Mouse (Mus musculus) forebrain, embryonic 11.5 days (tissue): Measurements from ENCODE around the gene Atxn1. TPM values are rescaled to one million over a fixed set of nuclear protein-coding genes. Genes with fewer than 3 reads are reported as not detected.

Experiments
- ATAC-seq: fragments of 200-750 bp; cut with Nextera tagmentation; replicated peaks from 2 replicates; pipeline ENCODE4 v1.8.0; 2017; ENCODE audit warnings: moderate TSS enrichment; ENCODE audit not compliant: low FRiP score
- DNase-seq: peaks from one replicate; pipeline ENCODE4 v3.0.0-alpha.2; 2017; ENCODE audit warnings: low spot score
- H3K27ac ChIP-seq: fragments of 300-500 bp; sonication (generic); 2 replicates; pipeline ENCODE4 v1.5.1; 2014; ENCODE audit warnings: low read depth, low read length
- H3K27me3 ChIP-seq: fragments of 300-500 bp; sonication (generic); 2 replicates; pipeline ENCODE4 v1.6.1; 2014; ENCODE audit warnings: mild to moderate bottlenecking, low read length, mixed read lengths; ENCODE audit not compliant: control insufficient read depth, insufficient read depth
- H3K36me3 ChIP-seq: fragments of 300-500 bp; sonication (generic); 2 replicates; pipeline ENCODE4 v1.6.1; 2014; ENCODE audit warnings: mild to moderate bottlenecking, low read length, moderate library complexity, mixed read lengths; ENCODE audit not compliant: control insufficient read depth, insufficient read depth
- H3K4me1 ChIP-seq: fragments of 300-500 bp; sonication (generic); replicated peaks from 2 replicates; pipeline ENCODE4 v1.6.1; 2014; ENCODE audit warnings: low read length, mixed read lengths; ENCODE audit not compliant: control insufficient read depth, insufficient read depth
- H3K4me2 ChIP-seq: fragments of 300-500 bp; sonication (generic); 2 replicates; pipeline ENCODE4 v1.6.1; 2014; ENCODE audit warnings: low read depth, mild to moderate bottlenecking, low read length, moderate library complexity, mixed read lengths; ENCODE audit not compliant: severe bottlenecking
- H3K4me3 ChIP-seq: fragments of 300-500 bp; sonication (generic); 2 replicates; pipeline ENCODE4 v1.5.1; 2014; ENCODE audit warnings: low read depth, low read length
- H3K9ac ChIP-seq: fragments of 300-500 bp; sonication (generic); 2 replicates; pipeline ENCODE4 v1.6.1; 2014; ENCODE audit warnings: low read length
- H3K9me3 ChIP-seq: fragments of 300-500 bp; sonication (generic); 2 replicates; pipeline ENCODE4 v1.6.1; 2016; ENCODE audit warnings: low read length, mixed read lengths; ENCODE audit not compliant: control insufficient read depth
- WGBS: fragments of 180-500 bp; shearing (Covaris S2); extraction: QIAGEN DNeasy Blood & Tissue Kit; methylation state at CpG from one replicate; pipeline ENCODE4 v1.1.7; 2014; 5-methylcytosine and 5-hydroxymethylcytosine counted together
- polyA plus RNA-seq: library from polyadenylated mRNA; unstranded; fragments of >200 nt; fragmentation: Nextera tagmentation; extraction: Ambion mirVana; gene quantifications from 2 replicates; pipeline ENCODE4 v1.2.1, GENCODE M21; 2014

The Atxn1 gene
- polyA plus RNA-seq, 1 experiment from 2014 or later, result 3.3 TPM

DNA sequence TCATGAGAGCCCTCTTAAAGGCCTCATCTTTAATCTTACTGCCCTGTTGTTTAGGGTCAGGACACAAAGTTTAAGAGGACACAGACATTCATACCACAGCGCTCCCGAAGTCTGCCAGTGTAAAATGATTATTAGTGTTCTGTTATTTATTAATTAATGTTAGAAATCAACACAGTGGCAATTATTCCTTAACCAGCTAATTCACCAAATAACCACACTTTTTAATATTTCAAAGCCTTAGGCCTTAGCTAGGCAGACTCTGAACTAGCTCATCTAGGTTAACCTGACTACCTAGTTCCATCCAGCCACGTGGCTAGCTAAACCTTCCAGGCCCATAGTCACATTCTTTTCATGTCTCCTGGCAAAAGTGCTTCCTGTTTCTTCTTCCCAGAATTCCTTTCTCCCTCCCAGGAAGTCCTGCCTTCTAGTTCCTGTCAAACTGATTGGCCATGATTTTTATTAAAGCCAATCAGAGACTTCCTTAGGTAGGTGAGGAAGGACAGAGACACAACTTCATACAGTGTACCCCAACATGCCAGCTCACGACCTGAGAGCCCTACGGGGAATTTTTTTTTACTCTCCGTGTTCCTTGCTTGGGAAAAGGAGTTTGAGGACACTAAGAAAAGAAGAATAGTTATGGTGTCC, 439.9 kb downstream of the Atxn1 start:
- Histone ChIP-seq H3K36me3 (no peaks in the 10 kb centered on the region), H3K4me1 (peaks cover 4% of the 10 kb centered on the region; the same call in 1 of the 2 replicates), H3K27me3 (no peaks in the 10 kb centered on the region), H3K4me2 (no peak overlapping the region), H3K4me3 (no peak overlapping the region), H3K27ac (no peak overlapping the region), H3K9me3 (no peaks in the 10 kb centered on the region), H3K9ac (no peak overlapping the region)
- 94% methylated on average over 6 of the region's 6 CpGs for WGBS
- DNase-seq (no peak), ATAC-seq (no peak)

DNA sequence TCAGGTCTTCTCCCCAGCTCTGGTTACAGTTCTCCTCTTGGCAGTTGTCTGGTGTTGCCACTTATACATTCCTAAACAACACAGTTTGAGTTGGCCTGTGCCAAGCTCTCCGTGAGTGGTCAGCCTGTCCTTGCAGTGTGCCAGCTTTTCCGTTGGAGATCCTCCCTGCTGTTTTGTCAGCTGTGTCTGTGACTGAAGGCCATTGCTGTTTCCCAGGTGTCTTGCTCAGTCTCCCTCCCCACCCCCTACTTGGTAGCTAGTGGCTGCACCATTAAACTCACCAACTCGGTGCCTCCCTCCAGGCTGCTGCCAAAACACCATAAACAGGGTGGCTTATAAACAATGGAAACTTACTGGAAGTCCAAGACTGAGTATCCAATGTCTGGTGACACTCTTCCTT, 440.5 kb downstream of the Atxn1 start:
- Histone ChIP-seq H3K4me3 (no peak overlapping the region), H3K4me1 (peaks cover 4% of the 10 kb centered on the region; the same call in 1 of the 2 replicates), H3K27me3 (no peaks in the 10 kb centered on the region), H3K36me3 (no peaks in the 10 kb centered on the region), H3K9me3 (no peaks in the 10 kb centered on the region), H3K4me2 (no peak overlapping the region), H3K27ac (no peak overlapping the region), H3K9ac (no peak overlapping the region)
- ATAC-seq (no peak), DNase-seq (no peak)
- WGBS, result 81% methylated on average over 3 of the region's 3 CpGs

DNA sequence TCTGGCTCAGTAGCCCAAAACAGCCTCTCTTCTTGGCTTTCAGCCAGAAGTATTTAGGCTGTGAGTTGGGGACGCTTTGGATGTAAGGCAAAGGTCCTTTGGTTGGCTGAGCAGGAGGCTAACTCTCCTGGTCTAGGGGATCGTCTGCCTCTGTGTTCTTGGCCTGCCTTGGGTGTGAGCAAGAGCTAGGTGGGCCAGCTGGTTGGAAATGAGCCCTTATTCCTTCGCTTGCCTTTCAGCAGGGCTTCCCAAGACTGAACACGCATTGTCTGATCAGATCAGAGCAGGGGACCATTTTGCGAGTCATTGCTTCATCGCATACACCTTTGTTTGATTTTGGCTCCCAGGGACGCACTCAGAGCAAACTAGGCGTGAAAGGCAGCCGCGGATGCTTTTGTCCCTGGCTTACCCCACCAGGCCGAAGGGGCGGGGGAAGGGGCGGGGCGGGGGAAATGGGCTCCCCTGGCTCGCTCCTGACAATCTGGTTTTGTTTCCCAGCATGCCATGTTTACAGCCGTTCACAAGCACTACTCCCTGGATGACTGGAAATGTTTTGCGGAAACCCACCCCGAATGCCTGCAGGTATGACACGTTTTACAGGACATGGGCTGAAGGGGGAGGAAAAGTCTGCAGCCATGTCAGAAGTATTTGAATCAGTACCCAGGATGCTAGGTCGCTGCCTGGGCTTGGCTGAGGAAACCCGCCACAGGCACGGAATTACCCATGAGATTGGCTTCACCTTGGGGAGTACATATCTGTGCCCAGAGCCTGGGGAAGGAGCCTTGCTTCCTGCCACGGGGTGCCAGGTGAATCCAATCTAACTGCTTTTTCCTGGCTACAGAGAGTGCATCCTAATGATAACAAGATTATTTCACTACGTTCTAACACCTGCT, 448.1 kb downstream of the Atxn1 start:
- H3K9ac ChIP-seq, result peak overlapping the region; percentile 48; the same call in 1 of the 2 replicates
- no peaks in the 10 kb centered on the region for H3K36me3 ChIP-seq
- no peaks in the 10 kb centered on the region for H3K9me3 ChIP-seq
- H3K4me2 ChIP-seq, result peak overlapping the region; percentile 57
- peaks cover 11% of the 10 kb centered on the region for H3K4me1 ChIP-seq
- 6% methylated on average over 24 of the region's 24 CpGs for WGBS
- no peaks in the 10 kb centered on the region; the same call in 1 of the 2 replicates for H3K27me3 ChIP-seq
- H3K4me3 ChIP-seq, result peak overlapping the region; percentile 27
- H3K27ac ChIP-seq, result no peak overlapping the region
- ATAC-seq (peak; percentile 82), DNase-seq (peak; percentile 91)

DNA sequence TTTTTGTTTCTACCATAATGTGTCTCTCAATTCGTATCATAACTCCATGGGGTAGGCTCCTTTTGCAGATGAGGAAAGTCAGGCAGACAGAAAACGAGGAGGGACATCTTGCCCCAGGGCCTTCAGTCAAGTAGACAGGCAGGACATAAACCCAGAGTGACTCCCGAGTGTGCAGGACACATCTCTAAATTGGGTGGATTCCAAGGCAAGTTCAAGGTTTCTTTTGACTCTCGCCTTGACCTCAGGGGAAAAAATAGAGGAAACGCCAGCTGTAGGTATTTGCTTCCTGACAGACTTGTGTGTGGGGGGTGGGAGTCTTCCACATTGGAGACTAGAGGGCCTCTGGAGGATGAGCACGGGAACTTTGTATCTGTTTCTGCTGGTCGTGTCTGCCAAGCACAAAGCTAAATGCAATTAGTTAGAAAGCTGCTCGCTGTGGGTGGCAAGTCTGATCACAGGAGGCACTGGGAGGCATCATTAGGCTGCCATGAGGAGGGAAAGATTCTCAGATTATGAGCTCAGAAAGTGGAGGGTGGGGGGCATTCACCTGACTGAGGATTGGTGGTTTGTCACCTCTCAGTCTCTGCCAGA, 449.9 kb downstream of the Atxn1 start:
- Histone ChIP-seq H3K27me3 (no peaks in the 10 kb centered on the region; the same call in 1 of the 2 replicates), H3K4me3 (no peak overlapping the region), H3K4me2 (no peak overlapping the region), H3K36me3 (no peaks in the 10 kb centered on the region), H3K4me1 (peaks cover 11% of the 10 kb centered on the region), H3K9ac (no peak overlapping the region), H3K9me3 (no peaks in the 10 kb centered on the region), H3K27ac (no peak overlapping the region)
- 55% methylated on average over 8 of the region's 8 CpGs for WGBS
- DNase-seq (no peak), ATAC-seq (no peak)

DNA sequence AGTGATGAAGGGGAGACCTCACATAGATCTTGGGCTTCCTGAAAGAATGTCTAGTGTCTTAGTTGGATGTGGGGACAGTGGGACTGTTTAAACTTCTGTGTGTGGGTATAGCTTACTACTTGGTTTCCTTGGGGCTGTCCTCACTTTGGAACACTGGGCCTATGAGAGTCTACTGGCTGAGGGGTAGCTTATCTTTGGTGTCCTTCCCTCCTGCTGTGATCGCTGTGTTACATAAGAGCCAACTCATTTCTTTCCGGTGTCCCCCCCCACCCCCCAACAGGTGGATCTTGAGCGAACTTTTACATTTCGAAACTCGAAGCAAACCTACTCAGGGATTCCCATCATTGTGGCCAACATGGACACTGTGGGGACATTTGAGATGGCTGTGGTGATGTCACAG, 450.7 kb downstream of the Atxn1 start:
- no peak overlapping the region for H3K4me2 ChIP-seq
- H3K27me3 ChIP-seq, result peaks cover 2% of the 10 kb centered on the region; the same call in 1 of the 2 replicates
- ATAC-seq (no peak), DNase-seq (no peak)
- no peak overlapping the region for H3K27ac ChIP-seq
- peaks cover 11% of the 10 kb centered on the region for H3K4me1 ChIP-seq
- WGBS, result 87% methylated on average over 5 of the region's 5 CpGs
- no peaks in the 10 kb centered on the region for H3K36me3 ChIP-seq
- no peak overlapping the region for H3K9ac ChIP-seq
- no peak overlapping the region for H3K4me3 ChIP-seq
- H3K9me3 ChIP-seq, result no peaks in the 10 kb centered on the region

DNA sequence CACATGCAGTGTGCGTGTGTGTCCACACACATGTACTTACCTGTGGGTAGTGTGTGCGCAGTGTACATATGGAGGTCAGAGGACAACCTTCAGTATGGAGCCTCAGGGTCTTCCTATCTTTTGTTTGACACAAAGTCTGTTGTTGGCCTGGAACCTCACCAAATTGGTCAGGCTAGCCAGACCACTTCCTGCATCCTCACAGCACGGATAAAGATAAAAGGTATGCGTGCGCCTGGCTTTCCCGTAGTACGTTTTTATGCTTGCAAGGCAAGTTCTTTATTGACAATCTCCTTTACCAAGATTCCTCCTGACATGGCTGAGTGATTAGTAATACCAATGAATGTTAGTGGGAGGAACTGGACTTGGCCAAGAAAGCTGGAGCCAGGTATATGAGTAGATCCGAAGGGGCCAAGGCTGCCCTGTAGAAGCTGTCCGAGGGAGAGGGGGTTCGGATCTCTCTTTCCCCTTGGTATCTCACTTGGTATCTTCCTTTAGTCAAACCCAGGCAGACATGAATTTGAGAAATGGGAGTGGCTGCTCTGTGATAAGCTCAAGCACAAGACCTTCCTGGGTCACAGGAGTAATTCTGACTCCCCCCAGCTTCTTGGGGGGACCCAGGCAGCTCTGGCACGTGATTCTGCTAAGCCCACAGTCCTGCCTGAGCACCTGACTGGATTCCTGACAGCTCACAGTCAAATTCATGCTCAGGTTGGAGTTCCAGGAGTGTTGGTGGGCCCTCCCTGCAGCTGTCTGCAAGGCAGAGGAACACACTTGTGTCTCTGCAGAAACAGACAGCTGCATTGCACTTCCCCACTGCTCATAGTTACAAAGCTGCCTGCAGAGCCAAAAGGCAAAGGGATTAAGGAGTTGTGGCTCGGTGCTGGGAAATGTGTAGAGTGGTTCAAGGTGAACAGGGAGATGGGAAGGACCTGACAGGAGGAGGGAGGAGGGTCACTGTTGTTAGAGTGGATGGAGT, 451.5 kb downstream of the Atxn1 start:
- Histone ChIP-seq H3K4me2 (no peak overlapping the region), H3K27me3 (peaks cover 6% of the 10 kb centered on the region; the same call in 1 of the 2 replicates), H3K27ac (no peak overlapping the region), H3K9me3 (no peaks in the 10 kb centered on the region), H3K9ac (no peak overlapping the region), H3K4me3 (no peak overlapping the region), H3K36me3 (no peaks in the 10 kb centered on the region), H3K4me1 (peaks cover 11% of the 10 kb centered on the region)
- ATAC-seq (no peak), DNase-seq (no peak)
- 77% methylated on average over 12 of the region's 12 CpGs for WGBS

DNA sequence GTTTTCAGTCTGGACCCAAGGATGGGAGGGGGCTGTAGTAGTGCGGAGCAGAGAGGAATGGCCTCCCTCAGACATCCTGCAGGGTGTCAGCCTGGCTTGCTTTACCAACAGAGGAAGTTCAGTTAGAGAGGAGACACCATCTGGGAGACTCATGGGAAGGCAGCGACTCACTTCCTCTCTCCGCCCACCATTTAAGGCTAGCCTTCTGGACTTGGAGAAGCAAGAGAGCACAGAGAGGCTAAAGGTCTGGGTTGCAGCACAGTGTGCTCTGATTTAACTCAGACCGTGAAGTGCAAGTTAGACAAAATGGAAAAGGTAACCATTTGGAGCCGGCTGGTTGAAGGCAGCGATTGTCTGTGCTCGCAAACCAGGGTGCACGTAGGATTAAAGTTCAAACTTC, 452.3 kb downstream of the Atxn1 start:
- WGBS, result 83% methylated on average over 8 of the region's 8 CpGs
- no peak for ATAC-seq
- Histone ChIP-seq H3K36me3 (no peaks in the 10 kb centered on the region), H3K27ac (no peak overlapping the region), H3K27me3 (peaks cover 13% of the 10 kb centered on the region), H3K4me3 (no peak overlapping the region), H3K9ac (no peak overlapping the region), H3K4me1 (peaks cover 14% of the 10 kb centered on the region), H3K9me3 (no peaks in the 10 kb centered on the region), H3K4me2 (no peak overlapping the region)
- DNase-seq, result no peak
